Mouse (Mus musculus): ENCODE results near the gene Vmn1r188. TPM values are rescaled to one million over a fixed set of nuclear protein-coding genes. Genes with fewer than 3 reads are reported as not detected.

The Vmn1r188 gene
- polyA plus RNA-seq (2015; fragmentation: Illumina TruSeq; extraction: RNeasy Lipid Tissue Mini Kit (QIAGEN cat#74804); ENCODE audit: low read depth, low replicate concordance), result not detected

GRCm38 (mm10) chr13:22084140-22084539, at the start of gene Vmn1r188:
Gene Vmn1r188, plus strand, starts transcription at chr13:22084440.

GRCm38 (mm10) chr13:22035267-22036148, 48.7 kb upstream of the Vmn1r188 start, which contains the start of the genes Hist1h2ah and Hist1h2bk:
Gene Hist1h2ah, minus strand, starts transcription at chr13:22035568.
Gene Hist1h2bk, plus strand, starts transcription at chr13:22035870.

GRCm38 (mm10) chr13:22041142-22041536, 43.1 kb upstream of the Vmn1r188 start, which contains the start of gene Hist1h4i:
Gene Hist1h4i, minus strand, starts transcription at chr13:22041362.

GRCm38 (mm10) chr13:22042568-22043502, 41.4 kb upstream of the Vmn1r188 start, which contains the start of the genes Hist1h2ag and Hist1h2bj:
Gene Hist1h2ag, minus strand, starts transcription at chr13:22042944.
Gene Hist1h2bj, plus strand, starts transcription at chr13:22043214.

GRCm38 (mm10) chr13:22105724-22106123, 21.5 kb downstream of the Vmn1r188 start, which contains the start of gene Vmn1r189:
Gene Vmn1r189, minus strand, starts transcription at chr13:22105824.

Other genes with a start within 250 kb of the Vmn1r188 start
- 5.2 TPM for gene Zfp184, start 139.3 kb upstream of the Vmn1r188 start, polyA plus RNA-seq (2015; fragmentation: Illumina TruSeq; extraction: RNeasy Lipid Tissue Mini Kit (QIAGEN cat#74804); ENCODE audit: low read depth, low replicate concordance)
- not detected for gene Pom121l2, start 103.2 kb upstream of the Vmn1r188 start, polyA plus RNA-seq (2015; fragmentation: Illumina TruSeq; extraction: RNeasy Lipid Tissue Mini Kit (QIAGEN cat#74804); ENCODE audit: low read depth, low replicate concordance)
- 1.8 TPM for gene Prss16, start 74.7 kb upstream of the Vmn1r188 start, polyA plus RNA-seq (2015; fragmentation: Illumina TruSeq; extraction: RNeasy Lipid Tissue Mini Kit (QIAGEN cat#74804); ENCODE audit: low read depth, low replicate concordance)
- gene Hist1h2ah, start 48.9 kb upstream of the Vmn1r188 start, polyA plus RNA-seq (2015; fragmentation: Illumina TruSeq; extraction: RNeasy Lipid Tissue Mini Kit (QIAGEN cat#74804); ENCODE audit: low read depth, low replicate concordance), result not detected
- not detected for gene Hist1h2bk, start 48.6 kb upstream of the Vmn1r188 start, polyA plus RNA-seq (2015; fragmentation: Illumina TruSeq; extraction: RNeasy Lipid Tissue Mini Kit (QIAGEN cat#74804); ENCODE audit: low read depth, low replicate concordance)
- gene Hist1h4i, start 43.1 kb upstream of the Vmn1r188 start, polyA plus RNA-seq (2015; fragmentation: Illumina TruSeq; extraction: RNeasy Lipid Tissue Mini Kit (QIAGEN cat#74804); ENCODE audit: low read depth, low replicate concordance), result 6.2 TPM
- not detected for gene Hist1h2ag, start 41.5 kb upstream of the Vmn1r188 start, polyA plus RNA-seq (2015; fragmentation: Illumina TruSeq; extraction: RNeasy Lipid Tissue Mini Kit (QIAGEN cat#74804); ENCODE audit: low read depth, low replicate concordance)
- not detected for gene Hist1h2bj, start 41.2 kb upstream of the Vmn1r188 start, polyA plus RNA-seq (2015; fragmentation: Illumina TruSeq; extraction: RNeasy Lipid Tissue Mini Kit (QIAGEN cat#74804); ENCODE audit: low read depth, low replicate concordance)
- gene Vmn1r189, start 21.4 kb downstream of the Vmn1r188 start, polyA plus RNA-seq (2015; fragmentation: Illumina TruSeq; extraction: RNeasy Lipid Tissue Mini Kit (QIAGEN cat#74804); ENCODE audit: low read depth, low replicate concordance), result not detected
- gene Vmn1r191, start 99.5 kb downstream of the Vmn1r188 start, polyA plus RNA-seq (2015; fragmentation: Illumina TruSeq; extraction: RNeasy Lipid Tissue Mini Kit (QIAGEN cat#74804); ENCODE audit: low read depth, low replicate concordance), result not detected
- not detected for gene Vmn1r192, start 106.7 kb downstream of the Vmn1r188 start, polyA plus RNA-seq (2015; fragmentation: Illumina TruSeq; extraction: RNeasy Lipid Tissue Mini Kit (QIAGEN cat#74804); ENCODE audit: low read depth, low replicate concordance)
- not detected for gene Vmn1r193, start 138.7 kb downstream of the Vmn1r188 start, polyA plus RNA-seq (2015; fragmentation: Illumina TruSeq; extraction: RNeasy Lipid Tissue Mini Kit (QIAGEN cat#74804); ENCODE audit: low read depth, low replicate concordance)
- not detected for gene Vmn1r194, start 159.8 kb downstream of the Vmn1r188 start, polyA plus RNA-seq (2015; fragmentation: Illumina TruSeq; extraction: RNeasy Lipid Tissue Mini Kit (QIAGEN cat#74804); ENCODE audit: low read depth, low replicate concordance)
- not detected for gene Vmn1r195, start 186.1 kb downstream of the Vmn1r188 start, polyA plus RNA-seq (2015; fragmentation: Illumina TruSeq; extraction: RNeasy Lipid Tissue Mini Kit (QIAGEN cat#74804); ENCODE audit: low read depth, low replicate concordance)
- not detected for gene Vmn1r196, start 205.5 kb downstream of the Vmn1r188 start, polyA plus RNA-seq (2015; fragmentation: Illumina TruSeq; extraction: RNeasy Lipid Tissue Mini Kit (QIAGEN cat#74804); ENCODE audit: low read depth, low replicate concordance)
- not detected for gene Vmn1r197, start 240.1 kb downstream of the Vmn1r188 start, polyA plus RNA-seq (2015; fragmentation: Illumina TruSeq; extraction: RNeasy Lipid Tissue Mini Kit (QIAGEN cat#74804); ENCODE audit: low read depth, low replicate concordance)